12 mouse cellular contexts compared by ENCODE assay signal in genomic region chr5:67727755-67728154, GRCm38 (mm10).
DNase-seq lines count a peak whose midpoint lies in the region; ATAC-seq lines count a peak whose summit lies in the region.
"Had no signal": no experiment of that assay in that cellular context is flagged by ENCODE, and none has a peak within 500 bp of the region (broad histone marks: within the 10 kb centered on the region; RNA-seq: fewer than 3 reads in every experiment).

No protein-coding gene starts in this region.

- DNase-seq in heart, adult 8-10 months (ENCODE audit: low spot score): peak; percentile 38
- DNase-seq in heart, postnatal 25 days (ENCODE audit: low spot score): no peak
- DNase-seq in midbrain, embryonic 11.5 days (ENCODE audit: low spot score, missing footprints): peak; percentile 91
- DNase-seq in midbrain, embryonic 10.5 days (ENCODE audit: low spot score): no peak
- peak; percentile 63 for DNase-seq in embryo, embryonic 11 days
- DNase-seq in retina, postnatal 1 day: peak; percentile 48
- no peak for DNase-seq in yolk sac, embryonic 10.5 days (ENCODE audit: low spot score)
- DNase-seq in ovary, postnatal 14 days (ENCODE audit: low spot score): no peak
- DNase-seq: thymus, postnatal 4 days had no signal

- no peak; the same call in 1 of the 2 replicates for ATAC-seq in midbrain, embryonic 11.5 days (ENCODE audit: low FRiP score)
- ATAC-seq: hindbrain, embryonic 16.5 days had no signal

- no peak overlapping the region for H3K9ac ChIP-seq in midbrain, embryonic 11.5 days (ENCODE audit: low read length)
- H3K9ac ChIP-seq: embryonic facial prominence, embryonic 15.5 days; liver, embryonic 14.5 days had no signal

- no peaks in the 10 kb centered on the region for H3K27me3 ChIP-seq in midbrain, embryonic 11.5 days (ENCODE audit: control insufficient read depth, insufficient read depth, low read length)
- H3K27me3 ChIP-seq in midbrain, embryonic 10.5 days (ENCODE audit: low read depth, poor library complexity, severe bottlenecking): peaks cover 6% of the 10 kb centered on the region; the same call in 1 of the 2 replicates
- H3K27me3 ChIP-seq: embryonic facial prominence, embryonic 15.5 days had no signal

- H3K4me3 ChIP-seq in midbrain, embryonic 11.5 days (ENCODE audit: low read depth, low read length): no peak overlapping the region
- H3K4me3 ChIP-seq in midbrain, embryonic 10.5 days: no peak overlapping the region
- H3K4me3 ChIP-seq: embryonic facial prominence, embryonic 15.5 days had no signal

- intact Hi-C loops in heart, postnatal 25 days (cut with DNase I): loop anchor here (1.0 to 2.0 kb wide), 2 partner anchors 119 to 195 kb away; no protein-coding TSS in a partner anchor

- no peak overlapping the region for H3K27ac ChIP-seq in midbrain, embryonic 11.5 days (ENCODE audit: low read depth, low read length)
- no peak overlapping the region for H3K27ac ChIP-seq in midbrain, embryonic 10.5 days (replicated peaks)
- H3K27ac ChIP-seq: embryonic facial prominence, embryonic 15.5 days; liver, embryonic 14.5 days had no signal

- no peak overlapping the region for H3K4me2 ChIP-seq in midbrain, embryonic 11.5 days
- H3K4me2 ChIP-seq: embryonic facial prominence, embryonic 15.5 days had no signal

- H3K36me3 ChIP-seq in midbrain, embryonic 11.5 days (ENCODE audit: control insufficient read depth, insufficient read depth, low read length): no peaks in the 10 kb centered on the region; the same call in 1 of the 2 replicates
- H3K36me3 ChIP-seq in midbrain, embryonic 10.5 days: peaks cover 18% of the 10 kb centered on the region
- H3K36me3 ChIP-seq: embryonic facial prominence, embryonic 15.5 days had no signal

- no peaks in the 10 kb centered on the region for H3K4me1 ChIP-seq in midbrain, embryonic 11.5 days (ENCODE audit: control insufficient read depth, insufficient read depth, low read length)
- H3K4me1 ChIP-seq in midbrain, embryonic 10.5 days: no peaks in the 10 kb centered on the region
- H3K4me1 ChIP-seq: embryonic facial prominence, embryonic 15.5 days had no signal

- no peaks in the 10 kb centered on the region for H3K9me3 ChIP-seq in midbrain, embryonic 11.5 days (ENCODE audit: control insufficient read depth, low read length)
- H3K9me3 ChIP-seq in midbrain, embryonic 10.5 days (replicated peaks): no peaks in the 10 kb centered on the region
- H3K9me3 ChIP-seq: embryonic facial prominence, embryonic 15.5 days had no signal

- 15% methylated on average over 2 of the region's 2 CpGs for WGBS in midbrain, embryonic 11.5 days
- 21% methylated on average over 2 of the region's 2 CpGs for WGBS in midbrain, embryonic 10.5 days

Comparison
In these comparisons a context has a peak if more than half of its experiments do, and no peak if none do; other contexts are left out.
1. DNase-seq: peak in heart, adult 8-10 months (single experiment), midbrain, embryonic 11.5 days (single experiment), embryo, embryonic 11 days (single experiment) and retina, postnatal 1 day (single experiment); none in heart, postnatal 25 days (single experiment), midbrain, embryonic 10.5 days (single experiment), yolk sac, embryonic 10.5 days (single experiment) and ovary, postnatal 14 days (single experiment).